Mouse (Mus musculus): ENCODE measurements around the gene Zbtb7a. TPM values are rescaled to one million over a fixed set of nuclear protein-coding genes. Genes with fewer than 3 reads are reported as not detected.
"Not testable (repeated sequence)": the region's sequence is repeated elsewhere in the genome, so short reads cannot be mapped to it uniquely, and the experiment has no call there.

Gene Zbtb7a
- polyA plus RNA-seq, 1 experiment = 12.7 TPM

DNA sequence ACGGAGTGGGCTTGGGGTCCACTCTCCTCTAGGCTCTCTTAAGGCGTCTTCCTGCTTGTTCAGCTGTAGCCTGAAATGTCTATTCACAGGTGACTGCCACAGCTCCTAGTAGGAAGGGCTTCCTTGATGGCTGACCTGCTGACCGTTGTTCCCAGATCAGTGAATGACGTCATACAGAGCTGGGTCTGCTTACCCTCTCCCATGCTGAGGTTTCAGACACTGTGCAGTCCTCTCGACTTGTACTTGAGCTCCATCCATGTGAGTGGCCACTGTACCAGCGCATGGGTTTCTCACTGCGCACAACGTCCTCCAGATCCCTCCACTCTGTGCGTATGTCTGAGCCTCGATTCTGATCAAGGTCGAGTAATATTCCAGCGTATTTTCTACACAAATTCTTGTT lies 17.6 kb downstream of the Zbtb7a start:
- DNase-seq (ENCODE audit: low read depth) = no peak
- TF ChIP-seq POLR2A (IDR thresholded peaks at IDR 0.05; ENCODE audit: borderline replicate concordance, extremely low read depth, insufficient read depth, insufficient read length, poor library complexity, severe bottlenecking) (no peak), CTCF (IDR thresholded peaks at IDR 0.05; ENCODE audit: borderline replicate concordance, extremely low read depth, insufficient read depth, insufficient read length) (no peak)

DNA sequence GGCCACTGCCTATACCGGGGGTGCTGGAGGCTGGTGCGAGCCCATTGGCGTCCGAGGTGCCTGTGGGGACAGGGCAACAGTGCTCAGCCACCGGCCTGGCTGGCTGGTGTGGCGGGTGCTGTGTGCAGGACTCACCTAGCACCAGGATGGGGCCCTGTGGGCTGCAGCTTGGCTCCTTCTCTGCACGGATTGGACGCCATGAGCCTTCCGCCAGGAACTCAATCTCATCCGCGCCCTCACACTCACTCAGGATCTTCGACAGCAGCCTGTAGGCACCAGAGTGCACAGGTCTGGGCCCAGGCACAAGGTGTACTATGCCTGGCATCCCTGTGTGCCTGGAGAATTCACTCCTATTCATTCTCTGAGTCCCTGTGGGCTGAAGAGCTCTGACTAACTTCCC lies 19.3 kb downstream of the Zbtb7a start:
- DNase-seq (ENCODE audit: low read depth) = no peak
- no peak for TF ChIP-seq CTCF (IDR thresholded peaks at IDR 0.05; ENCODE audit: borderline replicate concordance, extremely low read depth, insufficient read depth, insufficient read length)
- no peak for TF ChIP-seq POLR2A (IDR thresholded peaks at IDR 0.05; ENCODE audit: borderline replicate concordance, extremely low read depth, insufficient read depth, insufficient read length, poor library complexity, severe bottlenecking)

DNA sequence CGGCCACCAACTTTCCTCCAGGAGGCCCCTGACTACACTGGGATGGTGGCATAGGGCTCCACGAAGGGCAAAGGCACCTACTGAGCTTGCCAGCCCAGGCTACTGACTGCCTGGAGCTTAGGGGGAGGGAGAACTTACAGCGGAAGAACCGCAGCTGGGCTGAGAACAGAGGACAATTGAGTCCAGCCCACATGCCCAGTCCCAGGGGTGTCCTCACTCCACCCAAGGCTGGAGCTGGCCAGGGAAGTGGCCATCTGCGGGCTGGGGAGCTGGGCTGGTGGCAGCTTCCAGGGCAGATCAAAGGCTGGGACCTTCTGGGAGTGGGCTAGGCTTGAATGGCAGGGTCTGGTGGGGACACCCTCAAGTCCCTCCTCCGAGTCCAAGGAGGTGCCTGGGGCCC lies 19.7 kb downstream of the Zbtb7a start:
- no peak for TF ChIP-seq CTCF (IDR thresholded peaks at IDR 0.05; ENCODE audit: borderline replicate concordance, extremely low read depth, insufficient read depth, insufficient read length)
- no peak for TF ChIP-seq POLR2A (IDR thresholded peaks at IDR 0.05; ENCODE audit: borderline replicate concordance, extremely low read depth, insufficient read depth, insufficient read length, poor library complexity, severe bottlenecking)
- DNase-seq (ENCODE audit: low read depth) = no peak

DNA sequence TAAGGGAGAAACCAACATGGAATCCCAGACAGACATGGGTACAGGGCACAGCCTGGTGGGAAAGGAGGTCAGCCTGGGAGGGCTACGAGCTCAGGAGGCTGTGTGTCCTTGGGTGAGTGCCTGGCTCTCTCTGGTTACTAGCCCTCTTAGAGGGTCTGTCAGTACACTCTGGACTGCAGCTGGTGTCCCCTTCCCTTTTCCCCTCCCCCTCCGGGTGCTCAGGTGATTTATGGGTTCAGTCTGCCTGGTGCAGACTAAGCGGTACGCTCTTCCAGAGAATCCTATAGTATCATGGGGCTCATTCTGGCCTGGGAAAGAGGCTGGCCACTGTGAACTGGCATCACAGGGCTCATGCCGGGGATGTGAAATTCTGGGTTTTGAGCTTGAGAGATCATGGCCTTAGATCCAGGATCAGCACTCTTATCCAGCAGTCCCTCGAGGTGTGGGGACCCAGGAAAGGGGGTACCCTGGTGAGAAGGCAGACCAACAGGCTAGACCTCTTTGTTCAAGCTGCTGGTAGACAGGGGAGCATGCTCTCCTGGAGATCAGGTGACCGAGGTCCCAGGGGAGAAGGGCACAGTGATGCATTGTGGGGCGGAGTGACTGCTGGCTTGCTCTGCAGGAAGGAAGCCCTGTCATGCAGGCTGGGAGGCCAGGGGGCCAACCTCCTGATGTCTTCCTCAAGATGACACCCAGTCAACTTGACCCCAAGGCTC lies 26.7 kb downstream of the Zbtb7a start:
- no peak for DNase-seq (ENCODE audit: low read depth)
- TF ChIP-seq POLR2A (IDR thresholded peaks at IDR 0.05; ENCODE audit: borderline replicate concordance, extremely low read depth, insufficient read depth, insufficient read length, poor library complexity, severe bottlenecking) = no peak
- TF ChIP-seq CTCF (IDR thresholded peaks at IDR 0.05; ENCODE audit: borderline replicate concordance, extremely low read depth, insufficient read depth, insufficient read length) = no peak

DNA sequence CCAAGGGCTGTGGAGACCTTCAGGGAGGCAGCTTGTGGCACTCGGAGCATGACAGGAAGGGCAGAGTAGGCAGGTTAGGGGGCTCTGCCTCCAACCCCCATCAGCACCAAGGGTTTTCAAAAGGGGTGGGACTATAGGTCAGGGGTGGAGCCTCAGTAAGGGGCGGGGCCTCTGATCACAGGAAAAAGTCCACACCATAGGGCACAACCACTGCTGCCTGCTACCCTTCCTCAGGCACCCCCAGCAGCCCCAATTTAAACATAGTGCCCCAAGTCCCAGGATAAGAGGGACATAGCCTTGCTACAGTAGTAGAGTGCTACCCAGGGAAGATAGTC lies 27.3 kb downstream of the Zbtb7a start:
- TF ChIP-seq CTCF (IDR thresholded peaks at IDR 0.05; ENCODE audit: borderline replicate concordance, extremely low read depth, insufficient read depth, insufficient read length) (no peak), POLR2A (IDR thresholded peaks at IDR 0.05; ENCODE audit: borderline replicate concordance, extremely low read depth, insufficient read depth, insufficient read length, poor library complexity, severe bottlenecking) (no peak)
- no peak for DNase-seq (ENCODE audit: low read depth)

DNA sequence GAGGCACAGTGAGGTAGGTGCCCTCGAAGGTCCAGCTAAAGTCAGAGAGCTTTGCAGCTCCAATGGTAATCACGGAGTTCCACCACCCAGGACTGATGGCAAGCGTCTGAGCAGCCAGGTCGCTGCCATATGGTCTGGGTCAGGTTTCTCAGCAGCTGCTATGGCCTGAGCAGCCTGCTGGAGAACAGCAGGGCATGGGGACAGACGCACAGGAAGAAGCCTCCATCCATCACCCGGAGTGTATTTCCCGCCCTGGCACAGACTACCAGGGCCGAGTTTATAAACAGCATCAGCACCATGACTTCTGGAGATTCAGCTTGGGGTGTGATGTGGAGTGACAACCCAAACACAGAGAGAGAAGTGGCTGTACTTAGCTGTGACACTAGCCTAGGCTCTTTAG lies 30.1 kb downstream of the Zbtb7a start:
- no peak for TF ChIP-seq CTCF (IDR thresholded peaks at IDR 0.05; ENCODE audit: borderline replicate concordance, extremely low read depth, insufficient read depth, insufficient read length)
- TF ChIP-seq POLR2A (IDR thresholded peaks at IDR 0.05; ENCODE audit: borderline replicate concordance, extremely low read depth, insufficient read depth, insufficient read length, poor library complexity, severe bottlenecking) = no peak
- DNase-seq (ENCODE audit: low read depth) = no peak

DNA sequence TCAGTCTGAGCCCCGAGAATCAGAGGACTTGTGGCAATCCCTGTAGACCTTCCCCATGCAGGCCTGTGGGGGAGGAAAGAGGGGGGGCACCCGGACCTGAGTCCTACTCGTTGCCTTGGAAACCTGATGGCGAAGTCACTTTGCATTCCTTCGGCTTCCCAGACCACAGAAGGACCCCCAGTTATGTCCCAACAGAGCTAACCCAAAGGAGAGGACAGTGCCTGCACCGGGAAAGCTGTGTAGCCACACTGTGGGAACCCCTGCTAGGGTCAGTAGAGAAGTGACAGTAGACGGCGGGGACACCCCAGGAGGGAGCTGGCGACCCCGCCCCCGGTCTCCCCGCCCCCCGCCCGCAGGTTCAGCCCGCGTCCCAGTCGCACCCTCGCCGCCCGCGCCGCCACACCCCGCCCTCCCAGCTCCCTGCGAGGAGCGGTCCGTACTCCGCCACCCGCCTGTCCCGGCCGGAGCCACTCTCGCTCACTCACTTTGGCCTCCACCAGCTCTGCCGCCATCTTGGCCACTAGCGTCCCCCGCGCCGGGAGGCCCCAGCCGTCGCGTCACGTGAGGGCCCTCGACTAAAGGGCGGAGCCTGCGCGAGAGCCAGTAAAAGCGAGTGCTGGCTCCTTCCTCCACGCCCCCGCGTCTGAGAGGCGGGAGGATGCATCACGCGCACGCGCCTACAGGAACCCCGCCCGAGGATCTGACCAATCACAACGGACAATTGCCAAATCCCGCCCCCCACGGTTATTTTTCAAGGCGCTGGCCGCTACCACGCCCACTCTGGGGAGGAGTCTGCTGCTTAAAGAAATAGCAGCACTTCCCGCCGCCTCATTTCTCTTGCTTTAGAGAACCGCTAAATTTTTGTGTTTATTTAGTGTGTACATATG lies 32.4 kb downstream of the Zbtb7a start, which contains the start of gene Pias4:
TSS of gene Pias4 (minus strand) at position 724 of the 887 bp plus-strand sequence.
- TF ChIP-seq POLR2A (IDR thresholded peaks at IDR 0.05; ENCODE audit: borderline replicate concordance, extremely low read depth, insufficient read depth, insufficient read length, poor library complexity, severe bottlenecking) = peak; percentile 81; the same call in 1 of the 2 replicates
- TF ChIP-seq CTCF (IDR thresholded peaks at IDR 0.05; ENCODE audit: borderline replicate concordance, extremely low read depth, insufficient read depth, insufficient read length) = no peak
- DNase-seq (ENCODE audit: low read depth) = peak; percentile 100

DNA sequence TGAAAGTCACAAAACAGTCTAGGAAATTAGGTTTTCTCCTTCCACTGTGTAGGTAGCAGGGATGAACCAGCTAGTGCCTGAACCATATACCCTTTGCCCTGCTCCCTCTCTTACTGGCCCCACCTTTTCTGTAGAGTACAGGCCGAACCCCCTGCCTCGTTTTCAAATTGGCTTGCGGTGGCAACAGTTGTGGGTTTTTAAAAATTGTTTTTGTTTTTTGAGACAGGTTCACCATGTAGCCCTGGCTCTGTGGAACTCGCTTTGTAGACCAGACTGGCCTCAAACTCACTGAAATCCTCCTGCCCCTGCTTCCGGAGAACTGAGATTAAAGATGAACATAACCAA lies 33.0 kb downstream of the Zbtb7a start:
- TF ChIP-seq CTCF (IDR thresholded peaks at IDR 0.05; ENCODE audit: borderline replicate concordance, extremely low read depth, insufficient read depth, insufficient read length) = no peak
- no peak for TF ChIP-seq POLR2A (IDR thresholded peaks at IDR 0.05; ENCODE audit: borderline replicate concordance, extremely low read depth, insufficient read depth, insufficient read length, poor library complexity, severe bottlenecking)

DNA sequence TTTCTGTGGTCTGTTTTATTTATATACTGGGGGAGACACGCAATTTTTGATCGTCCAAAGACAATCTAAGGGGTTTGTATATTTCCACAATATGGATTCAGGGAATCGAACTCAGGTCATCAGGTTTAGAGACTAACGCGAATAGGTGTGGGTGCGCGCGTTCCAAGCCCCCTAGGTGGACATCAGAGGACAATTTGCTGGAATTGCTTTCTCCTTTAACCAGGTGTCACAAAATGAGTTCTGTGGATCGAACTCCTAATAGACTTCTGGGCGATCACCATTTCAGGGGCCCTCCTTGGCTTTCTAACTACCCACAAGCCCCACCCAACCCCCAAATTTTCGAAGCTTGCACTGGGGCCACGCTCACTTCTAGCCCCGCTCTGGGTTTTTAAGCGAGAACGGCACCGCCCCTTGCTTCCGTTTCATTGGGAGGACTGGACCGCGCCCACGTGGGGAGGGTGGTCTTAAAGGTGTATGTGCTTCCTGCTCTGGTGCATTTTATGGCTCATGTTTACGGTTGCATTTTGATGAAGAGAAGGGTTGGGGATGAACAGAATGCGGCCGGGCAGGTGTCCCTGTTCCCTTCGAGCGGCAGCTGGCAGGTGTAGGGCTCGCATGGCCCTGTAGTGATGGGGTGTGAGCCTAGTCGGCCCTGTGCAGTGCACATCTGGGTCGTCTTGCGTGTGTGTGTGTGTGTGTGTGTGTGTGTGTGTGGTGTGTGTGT lies 33.7 kb downstream of the Zbtb7a start:
- peak; percentile 90 for DNase-seq (ENCODE audit: low read depth)
- TF ChIP-seq POLR2A (IDR thresholded peaks at IDR 0.05; ENCODE audit: borderline replicate concordance, extremely low read depth, insufficient read depth, insufficient read length, poor library complexity, severe bottlenecking) = 0 out of 2 replicates have a peak, but pooled peaks have one; percentile 6
- TF ChIP-seq CTCF (IDR thresholded peaks at IDR 0.05; ENCODE audit: borderline replicate concordance, extremely low read depth, insufficient read depth, insufficient read length) = no peak

More for the DNA sequence above, 33.0 kb downstream of the Zbtb7a start:
- no peak for DNase-seq (ENCODE audit: low read depth)

DNA sequence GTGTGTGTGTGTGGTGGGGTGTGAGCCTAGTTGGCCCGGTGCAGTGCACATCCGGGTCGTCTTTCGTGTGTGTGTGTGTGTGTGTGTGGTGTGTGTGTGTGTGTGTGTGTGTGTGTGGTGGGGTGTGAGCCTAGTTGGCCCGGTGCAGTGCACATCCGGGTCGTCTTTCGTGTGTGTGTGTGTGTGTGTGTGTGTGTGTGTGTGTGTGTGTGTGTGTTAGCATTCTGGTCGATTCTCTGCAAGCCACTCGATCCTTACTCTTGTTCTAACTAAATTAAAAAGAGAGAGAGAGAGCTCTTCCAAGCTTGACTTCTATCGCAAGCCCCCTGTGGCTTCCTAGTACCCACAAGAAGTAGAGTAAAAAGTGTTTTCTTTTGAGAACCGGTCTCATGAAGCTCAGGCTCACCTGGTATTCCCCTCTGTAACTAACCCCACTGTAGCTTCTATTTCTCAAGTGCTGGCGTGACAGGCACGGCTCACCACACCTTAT lies 34.4 kb downstream of the Zbtb7a start:
- not testable (repeated sequence) for DNase-seq (ENCODE audit: low read depth)

DNA sequence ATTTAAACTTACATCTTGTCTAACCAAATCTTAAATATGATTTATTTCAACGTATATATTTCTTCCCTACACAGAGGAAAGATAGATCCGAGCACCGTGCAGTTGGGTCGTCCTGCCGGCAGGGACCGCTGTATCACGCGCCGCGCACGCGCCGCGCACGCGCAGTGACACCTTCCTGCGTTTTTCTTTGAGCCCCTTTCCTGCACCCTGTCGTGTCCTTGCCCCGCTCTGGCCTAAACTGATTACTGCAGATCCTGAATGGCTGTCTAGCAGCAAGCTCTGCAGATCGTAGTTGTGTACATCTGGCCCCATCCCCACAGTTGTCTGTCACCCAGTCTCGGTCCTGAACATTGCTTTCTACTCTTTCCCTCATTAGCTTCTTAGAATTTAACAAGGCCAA lies 38.1 kb downstream of the Zbtb7a start:
- TF ChIP-seq POLR2A (IDR thresholded peaks at IDR 0.05; ENCODE audit: borderline replicate concordance, extremely low read depth, insufficient read depth, insufficient read length, poor library complexity, severe bottlenecking) = no peak
- TF ChIP-seq CTCF (IDR thresholded peaks at IDR 0.05; ENCODE audit: borderline replicate concordance, extremely low read depth, insufficient read depth, insufficient read length) = peak; percentile 91
- DNase-seq (ENCODE audit: low read depth) = peak; percentile 92

All from brain, embryonic 14.5 days (tissue).